Mouse (Mus musculus) G1E-ER4 (cell line): ENCODE results near the gene March10. TPM values are rescaled to one million over a fixed set of nuclear protein-coding genes. Genes with fewer than 3 reads are reported as not detected.

Experiments
- GATA1 ChIP-seq: IDR thresholded peaks from one replicate; pipeline ENCODE4 v1.8.0; 2012; ENCODE audit warnings: low read length, inconsistent platforms
- polyA plus RNA-seq: library from polyadenylated mRNA; stranded (reverse); fragments of >175 nt; gene quantifications from 2 replicates; pipeline ENCODE4 v1.2.3, GENCODE M21; 2012

Gene March10
- polyA plus RNA-seq, 1 experiment = not detected

DNA sequence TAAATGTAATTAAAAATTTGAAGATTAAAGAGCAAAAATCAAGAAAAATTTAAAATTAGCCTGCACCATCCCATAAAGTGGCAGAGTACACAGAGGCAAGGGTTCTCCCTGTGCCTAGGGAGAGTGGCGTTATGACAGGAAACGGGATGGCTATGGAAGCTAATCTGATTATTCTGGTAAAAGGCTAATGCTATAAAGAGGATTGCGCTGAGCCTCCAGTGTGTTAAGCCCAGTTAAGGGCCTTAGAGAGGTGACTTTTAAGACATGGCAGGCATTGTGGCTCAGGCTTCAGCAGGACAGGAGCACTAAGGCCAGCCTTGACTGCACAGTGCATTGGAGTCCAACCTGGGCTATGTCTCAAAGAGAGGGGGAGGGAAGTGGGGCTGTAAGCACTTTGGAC lies 129.4 kb downstream of the March10 start:
- TF ChIP-seq GATA1 = no peak

DNA sequence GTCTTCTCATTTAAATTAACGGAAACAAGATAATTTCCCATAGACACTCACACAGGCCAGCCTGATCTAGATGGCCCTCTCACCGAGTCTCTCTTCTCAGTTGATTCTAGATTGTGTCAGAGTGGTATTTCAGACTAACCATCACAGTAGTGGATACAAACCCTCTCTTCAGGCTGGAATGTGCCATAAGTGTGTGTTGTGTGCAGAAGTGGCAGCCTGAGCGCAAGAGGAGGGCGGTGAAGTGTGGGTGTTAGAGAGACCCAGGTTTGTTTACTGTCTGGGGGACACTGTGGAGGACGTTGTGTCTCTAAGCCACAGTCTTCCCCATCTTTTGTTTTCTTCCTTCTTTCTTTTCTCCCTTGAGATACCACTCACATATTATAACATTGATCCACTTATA lies 133.0 kb downstream of the March10 start:
- no peak for TF ChIP-seq GATA1

DNA sequence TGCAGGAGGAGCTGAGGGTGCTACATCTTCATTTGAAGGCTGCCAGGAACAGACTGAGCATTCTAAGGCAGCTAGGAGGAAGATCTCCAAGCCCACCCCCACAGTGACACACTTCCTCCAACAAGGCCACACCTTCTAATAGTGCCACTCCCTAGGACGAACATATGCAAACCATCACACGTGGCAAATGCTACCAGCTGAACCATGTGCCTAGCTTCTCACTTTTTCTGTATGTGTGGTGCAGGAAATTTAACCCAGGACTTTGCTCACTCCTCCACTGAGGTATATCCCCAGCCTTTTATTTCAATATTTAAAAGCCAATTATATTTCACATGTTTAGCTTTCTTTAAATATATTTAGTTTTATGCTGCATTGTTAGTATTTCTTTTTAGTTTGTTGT lies 135.4 kb downstream of the March10 start:
- no peak for TF ChIP-seq GATA1

DNA sequence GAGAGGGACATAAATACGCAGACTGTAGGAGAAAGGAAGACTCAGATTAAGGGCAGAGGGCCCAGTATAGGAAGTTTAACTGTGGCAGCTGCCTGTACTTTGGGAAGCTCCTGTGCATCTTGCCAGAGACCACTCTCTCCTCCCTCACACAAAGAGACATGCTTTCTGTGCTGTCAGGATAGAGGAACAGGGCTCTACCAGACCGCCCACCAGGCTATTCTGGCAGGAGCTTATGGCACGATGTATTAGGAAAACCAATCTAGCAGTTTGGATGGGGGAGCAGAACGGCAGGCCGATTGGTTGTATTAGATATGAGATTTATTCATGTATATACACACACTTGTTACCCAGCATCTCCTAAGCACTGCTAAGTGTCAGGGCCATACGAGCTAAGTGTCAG lies 138.8 kb downstream of the March10 start:
- TF ChIP-seq GATA1 = no peak

DNA sequence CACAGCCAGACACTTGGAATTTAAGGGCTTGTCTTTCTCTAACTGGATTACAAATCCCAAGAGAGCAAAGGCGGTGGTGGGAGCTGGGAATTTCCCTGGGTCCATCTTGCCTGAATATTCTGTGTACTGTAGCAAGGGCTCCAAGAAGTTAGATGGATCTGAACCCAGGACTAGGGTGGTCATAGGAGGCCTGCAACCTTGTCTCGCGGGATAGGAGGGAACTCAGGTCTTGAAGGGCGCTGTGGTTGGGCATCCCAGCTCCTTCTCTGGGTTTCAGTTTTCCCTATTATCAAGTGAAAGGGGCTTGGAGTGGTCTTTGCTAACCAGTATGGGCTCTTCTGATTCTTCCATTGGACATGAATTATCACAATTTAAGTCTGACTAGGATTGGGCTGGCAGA lies 140.4 kb downstream of the March10 start:
- no peak for TF ChIP-seq GATA1

DNA sequence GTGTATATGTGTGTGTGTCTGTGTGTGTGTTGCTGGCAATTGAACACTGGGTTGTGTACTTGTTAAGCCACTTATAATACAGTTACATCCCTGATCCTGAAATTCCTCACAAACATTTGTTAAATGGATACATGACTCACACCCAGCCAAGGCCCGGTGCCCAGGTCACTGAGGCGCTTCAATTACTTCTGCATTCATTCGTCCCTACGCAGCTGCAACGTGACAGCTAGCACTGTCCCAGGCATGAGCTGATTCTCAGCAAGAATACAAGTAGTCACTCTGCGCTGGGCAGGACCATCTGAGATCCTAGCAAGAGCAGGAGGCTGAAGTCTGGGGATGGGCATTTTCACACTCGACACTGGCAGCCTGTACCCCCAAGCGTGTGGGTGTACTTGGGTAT lies 141.2 kb downstream of the March10 start:
- no peak for TF ChIP-seq GATA1

DNA sequence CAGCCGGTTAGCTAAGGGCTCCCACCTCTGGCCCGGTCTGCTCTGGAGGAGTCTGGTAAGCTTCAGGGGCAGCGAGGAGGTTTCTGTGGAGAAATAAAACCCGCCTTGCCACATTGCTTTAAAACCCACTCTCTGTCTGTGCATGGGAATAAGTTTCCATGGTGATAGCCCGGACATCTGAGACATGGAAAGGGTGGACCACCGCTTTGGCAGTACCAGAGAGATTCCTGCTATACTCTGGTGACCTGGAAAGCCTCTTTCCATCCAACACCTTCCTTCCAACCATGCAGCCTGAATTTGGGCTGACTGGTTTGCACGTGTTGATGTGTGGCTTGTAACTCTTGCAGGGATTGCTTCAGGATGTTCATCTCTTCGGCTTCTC lies 142.9 kb downstream of the March10 start:
- TF ChIP-seq GATA1 = no peak

DNA sequence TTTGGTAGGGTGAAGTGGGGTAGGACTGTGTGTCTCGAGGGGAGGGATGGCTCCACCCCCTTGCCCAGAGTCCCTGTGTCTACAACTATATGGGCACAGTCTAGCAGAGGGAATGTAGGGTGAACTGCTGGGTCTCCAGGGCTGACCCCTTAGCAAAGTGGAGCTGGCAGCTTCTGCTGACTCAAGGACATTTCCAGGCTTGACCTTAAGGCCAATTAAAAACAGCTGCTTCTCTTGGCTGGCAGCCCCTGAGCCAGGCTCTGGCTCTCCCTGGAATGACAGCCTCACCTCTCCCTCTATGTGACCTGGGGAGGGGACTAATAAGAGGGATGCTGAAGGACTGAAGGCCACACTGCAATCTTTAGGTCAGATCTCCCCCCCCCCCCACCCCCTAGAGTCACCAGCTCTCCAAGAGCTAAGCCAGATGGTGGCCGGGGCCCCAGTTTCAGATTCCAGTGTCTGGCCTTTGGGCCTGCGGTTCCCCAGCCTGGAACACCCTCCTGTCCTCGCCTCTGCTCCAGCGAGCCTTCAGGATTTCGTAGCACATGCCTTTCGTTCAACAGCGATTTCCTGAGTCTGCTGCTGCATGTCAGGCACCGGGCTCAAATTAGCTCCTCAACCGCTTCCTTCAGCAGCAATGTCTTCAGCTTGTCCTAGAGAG lies 143.4 kb downstream of the March10 start:
- no peak for TF ChIP-seq GATA1

DNA sequence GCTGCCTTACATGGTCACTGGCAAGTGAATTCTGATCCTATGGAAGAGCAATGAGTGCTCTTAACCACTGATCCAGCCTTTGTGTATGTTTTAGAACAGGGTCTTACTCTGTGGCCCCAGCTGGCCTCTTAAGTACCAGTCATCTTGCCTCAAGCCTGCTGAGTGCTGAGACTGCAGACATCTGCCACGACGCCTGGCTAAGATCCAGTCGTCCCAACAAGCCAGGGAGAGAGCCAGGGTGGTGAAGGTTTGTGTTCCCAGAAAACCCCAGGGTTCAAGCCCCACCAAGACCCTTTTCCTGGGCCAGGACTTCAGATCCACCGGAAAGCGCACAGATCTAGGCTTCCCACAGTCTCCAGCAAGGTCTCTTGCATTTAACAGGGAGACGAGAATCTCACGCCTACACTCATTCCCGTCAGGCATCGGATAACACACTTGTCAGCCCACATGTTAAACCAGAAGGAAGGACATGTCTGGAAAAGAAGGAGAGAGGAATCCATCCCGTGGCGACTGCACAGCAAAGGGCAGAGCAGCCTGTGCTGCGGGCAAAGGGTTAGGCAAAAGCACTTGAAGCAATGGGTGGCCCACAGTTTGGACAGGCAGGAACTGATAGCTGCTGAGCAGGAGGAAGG lies 144.1 kb downstream of the March10 start:
- no peak for TF ChIP-seq GATA1

DNA sequence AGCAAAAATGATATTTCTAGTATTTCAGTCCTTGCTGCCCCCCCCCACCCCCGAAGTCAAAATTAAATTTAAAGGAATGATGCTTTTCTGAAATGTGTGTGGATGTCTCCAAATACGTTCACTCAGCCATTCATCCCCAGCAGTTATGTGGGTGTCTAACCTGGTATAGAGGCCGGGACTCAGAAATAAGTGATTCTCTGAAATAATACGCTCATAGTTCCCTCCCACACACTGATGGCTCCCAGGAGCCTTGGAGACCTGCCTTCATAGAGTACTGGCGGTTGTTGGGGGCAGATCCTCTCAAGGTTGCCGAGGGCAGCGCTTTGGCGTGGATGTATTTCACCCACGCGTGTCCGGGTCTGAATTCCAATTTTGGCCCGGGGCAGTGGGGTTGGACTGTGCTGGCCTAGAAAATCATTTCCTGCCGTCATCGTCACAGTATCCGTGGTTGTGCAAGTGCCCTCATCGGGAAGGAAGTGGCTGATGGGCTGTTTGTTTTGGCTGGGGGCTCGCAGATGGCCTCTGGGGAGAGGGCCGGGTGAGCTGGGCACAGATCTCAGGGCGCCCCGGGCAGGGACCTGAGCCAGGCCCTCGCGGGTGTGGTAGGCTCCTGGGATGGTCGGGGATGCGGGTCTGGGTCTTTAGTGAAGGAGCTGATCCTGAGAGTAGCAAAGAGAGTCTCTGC lies 145.1 kb downstream of the March10 start:
- TF ChIP-seq GATA1 = no peak

Other genes with a start within 250 kb of the March10 start
- 0.01 TPM in 1 of 2 replicates, not detected in the other for gene Mrc2, start 164.1 kb downstream of the March10 start, polyA plus RNA-seq
- not detected in 2 replicates for gene Tanc2, start 133.3 kb upstream of the March10 start, polyA plus RNA-seq